Mouse (Mus musculus) embryo, embryonic 9.5 days (tissue): ENCODE measurements around the gene Vmn2r14.
"Not testable (repeated sequence)": the region's sequence is repeated elsewhere in the genome, so short reads cannot be mapped to it uniquely, and the experiment has no call there.

Experiments
- DNase-seq: peaks from one replicate; pipeline ENCODE4 v3.0.0-alpha.2; 2017; ENCODE audit errors: extremely low spot score

Gene Vmn2r14

GRCm38 (mm10) chr5:109224608-109225007 lies at the start of gene Vmn2r14:
Gene Vmn2r14 (minus strand): TSS chr5:109224708.
- DNase-seq, result no peak

GRCm38 (mm10) chr5:109192099-109192498 lies 32.4 kb downstream of the Vmn2r14 start, which contains the start of gene Vmn2r13:
Gene Vmn2r13 (minus strand): TSS chr5:109192199.
- DNase-seq, result not testable (repeated sequence)

GRCm38 (mm10) chr5:109166851-109167250 lies 57.7 kb downstream of the Vmn2r14 start:
- DNase-seq, result not testable (repeated sequence)
